Mouse (Mus musculus): ENCODE measurements at regions not wholly inside any gene's neighbourhood (a gene's known extent, or its start where the extent isn't known, plus 50 kb on each side); places are given as distances from the start of the nearest gene placed in this dataset.
"Not testable (repeated sequence)": the region's sequence is repeated elsewhere in the genome, so short reads cannot be mapped to it uniquely, and the experiment has no call there.

DNA sequence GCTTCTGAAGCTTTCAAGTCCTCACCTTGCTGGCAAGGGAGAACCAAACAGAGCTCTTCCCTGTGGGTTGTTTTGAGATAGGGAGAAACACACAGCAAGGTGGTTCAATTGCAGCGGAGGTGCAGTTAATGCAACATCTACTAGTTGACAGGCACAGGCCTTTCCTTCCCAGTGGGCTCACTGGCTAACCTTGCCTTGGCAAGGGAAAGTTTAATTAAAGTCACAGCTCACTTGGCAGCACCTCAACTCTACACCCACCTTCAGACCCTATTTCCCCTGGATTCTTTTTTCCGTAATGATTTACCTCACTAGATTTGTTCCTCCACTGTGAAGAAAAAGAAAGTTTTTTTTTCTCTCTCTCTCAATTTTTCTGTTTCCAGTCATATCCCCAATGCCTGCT, 314.5 kb downstream of the Tlr4 start:
- Histone ChIP-seq H3K9ac (ENCODE audit: low read depth, low read length) (no peak overlapping the region), H3K27me3 (ENCODE audit: control insufficient read depth, insufficient read depth, low read length) (no peaks in the 10 kb centered on the region), H3K27ac (ENCODE audit: low read depth, low read length) (no peak overlapping the region), H3K9me3 (ENCODE audit: control insufficient read depth, low read length) (no peaks in the 10 kb centered on the region), H3K4me1 (replicated peaks; ENCODE audit: control insufficient read depth, insufficient read depth, low read length) (no peaks in the 10 kb centered on the region), H3K4me3 (ENCODE audit: low read depth, low read length) (no peak overlapping the region), H3K36me3 (ENCODE audit: control insufficient read depth, insufficient read depth, low read length) (no peaks in the 10 kb centered on the region), H3K4me2 (replicated peaks; ENCODE audit: low read depth, low read length) (no peak overlapping the region)
- ATAC-seq (ENCODE audit: low FRiP score) (no peak), DNase-seq (ENCODE audit: low spot score) (no peak)
- 92% methylated on average over 2 of the region's 2 CpGs for WGBS

DNA sequence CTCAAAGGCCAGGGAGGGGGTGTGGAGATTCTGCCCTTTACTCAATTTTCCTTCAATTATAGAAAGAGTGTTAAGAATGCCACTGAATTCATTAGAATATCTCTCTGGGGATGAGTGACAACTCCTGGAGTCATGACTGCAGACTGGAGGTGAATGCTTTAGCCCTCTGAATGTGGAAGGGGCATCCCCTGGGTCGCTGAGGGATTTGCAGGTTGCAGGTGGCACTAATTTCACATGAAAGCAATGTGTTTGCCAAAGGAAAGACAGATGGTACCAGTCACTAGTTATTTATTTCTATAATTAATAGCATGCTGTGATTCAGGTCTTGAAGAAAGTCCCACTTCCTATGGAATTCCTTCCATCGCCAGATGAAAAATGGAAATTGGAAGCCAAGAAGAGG, 321.1 kb downstream of the Tlr4 start:
- Histone ChIP-seq H3K9ac (ENCODE audit: low read depth, low read length) (no peak overlapping the region), H3K4me1 (replicated peaks; ENCODE audit: control insufficient read depth, insufficient read depth, low read length) (no peaks in the 10 kb centered on the region), H3K36me3 (ENCODE audit: control insufficient read depth, insufficient read depth, low read length) (no peaks in the 10 kb centered on the region), H3K27ac (ENCODE audit: low read depth, low read length) (no peak overlapping the region), H3K4me2 (replicated peaks; ENCODE audit: low read depth, low read length) (no peak overlapping the region), H3K9me3 (ENCODE audit: control insufficient read depth, low read length) (no peaks in the 10 kb centered on the region), H3K4me3 (ENCODE audit: low read depth, low read length) (no peak overlapping the region), H3K27me3 (ENCODE audit: control insufficient read depth, insufficient read depth, low read length) (no peaks in the 10 kb centered on the region)
- DNase-seq (ENCODE audit: low spot score) (no peak), ATAC-seq (ENCODE audit: low FRiP score) (0 out of 2 replicates have a peak, but pooled peaks have one; percentile 43)
- 62% methylated on average over 2 of the region's 2 CpGs for WGBS

DNA sequence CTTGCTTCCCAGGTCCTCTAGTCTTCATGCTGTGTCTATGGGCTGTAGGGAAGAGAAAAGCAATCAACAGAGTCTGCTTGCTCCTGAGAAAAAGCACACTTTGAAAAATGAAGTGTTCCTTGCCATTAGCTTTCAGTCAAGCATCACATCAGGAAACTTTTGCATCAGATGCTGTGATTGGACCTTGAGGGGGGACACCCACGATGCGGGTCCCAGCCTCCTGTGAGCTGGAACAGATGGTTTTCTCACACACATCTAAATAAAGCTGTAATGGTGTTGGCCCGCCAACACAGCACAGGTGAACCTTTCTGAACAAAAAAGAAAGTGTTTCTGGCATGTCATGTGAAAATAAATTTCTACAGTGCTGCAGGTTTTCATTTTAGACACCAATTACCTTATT, 335.3 kb downstream of the Tlr4 start:
- Histone ChIP-seq H3K4me1 (replicated peaks; ENCODE audit: control insufficient read depth, insufficient read depth, low read length) (no peaks in the 10 kb centered on the region), H3K27me3 (ENCODE audit: control insufficient read depth, insufficient read depth, low read length) (no peaks in the 10 kb centered on the region), H3K9me3 (ENCODE audit: control insufficient read depth, low read length) (no peaks in the 10 kb centered on the region), H3K4me2 (replicated peaks; ENCODE audit: low read depth, low read length) (no peak overlapping the region), H3K36me3 (ENCODE audit: control insufficient read depth, insufficient read depth, low read length) (no peaks in the 10 kb centered on the region), H3K27ac (ENCODE audit: low read depth, low read length) (no peak overlapping the region), H3K9ac (ENCODE audit: low read depth, low read length) (no peak overlapping the region), H3K4me3 (ENCODE audit: low read depth, low read length) (no peak overlapping the region)
- ATAC-seq (ENCODE audit: low FRiP score) = no peak
- DNase-seq (ENCODE audit: low spot score) = no peak
- WGBS = 85% methylated on average over 3 of the region's 3 CpGs

DNA sequence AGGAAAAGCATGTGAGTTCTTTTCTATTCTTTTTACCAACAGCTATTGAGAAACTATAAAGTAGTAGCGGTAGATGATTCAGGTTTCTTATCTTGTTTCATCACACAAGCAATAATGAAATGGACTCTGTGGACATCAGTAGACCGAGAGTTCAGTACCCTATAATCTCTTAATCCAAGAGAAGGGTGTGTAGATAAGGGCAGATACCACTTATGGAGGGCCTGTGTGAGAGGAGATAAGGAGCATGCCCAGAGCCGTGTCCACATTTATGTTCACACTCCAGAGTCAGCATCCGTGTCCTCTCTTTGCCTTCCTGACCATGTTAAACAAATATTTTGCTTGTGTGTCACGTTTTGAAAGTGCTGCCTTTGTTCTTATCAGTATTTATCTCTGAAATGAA, 340.3 kb downstream of the Tlr4 start:
- no peak overlapping the region for H3K4me2 ChIP-seq (replicated peaks; ENCODE audit: low read depth, low read length)
- WGBS = 79% methylated on average over 5 of the region's 5 CpGs
- ATAC-seq (ENCODE audit: low FRiP score) (no peak), DNase-seq (ENCODE audit: low spot score) (no peak)
- H3K4me1 ChIP-seq (replicated peaks; ENCODE audit: control insufficient read depth, insufficient read depth, low read length) = no peaks in the 10 kb centered on the region
- no peaks in the 10 kb centered on the region for H3K27me3 ChIP-seq (ENCODE audit: control insufficient read depth, insufficient read depth, low read length)
- H3K9me3 ChIP-seq (ENCODE audit: control insufficient read depth, low read length) = no peaks in the 10 kb centered on the region
- H3K9ac ChIP-seq (ENCODE audit: low read depth, low read length) = no peak overlapping the region
- no peaks in the 10 kb centered on the region for H3K36me3 ChIP-seq (ENCODE audit: control insufficient read depth, insufficient read depth, low read length)
- H3K4me3 ChIP-seq (ENCODE audit: low read depth, low read length) = no peak overlapping the region
- no peak overlapping the region for H3K27ac ChIP-seq (ENCODE audit: low read depth, low read length)

DNA sequence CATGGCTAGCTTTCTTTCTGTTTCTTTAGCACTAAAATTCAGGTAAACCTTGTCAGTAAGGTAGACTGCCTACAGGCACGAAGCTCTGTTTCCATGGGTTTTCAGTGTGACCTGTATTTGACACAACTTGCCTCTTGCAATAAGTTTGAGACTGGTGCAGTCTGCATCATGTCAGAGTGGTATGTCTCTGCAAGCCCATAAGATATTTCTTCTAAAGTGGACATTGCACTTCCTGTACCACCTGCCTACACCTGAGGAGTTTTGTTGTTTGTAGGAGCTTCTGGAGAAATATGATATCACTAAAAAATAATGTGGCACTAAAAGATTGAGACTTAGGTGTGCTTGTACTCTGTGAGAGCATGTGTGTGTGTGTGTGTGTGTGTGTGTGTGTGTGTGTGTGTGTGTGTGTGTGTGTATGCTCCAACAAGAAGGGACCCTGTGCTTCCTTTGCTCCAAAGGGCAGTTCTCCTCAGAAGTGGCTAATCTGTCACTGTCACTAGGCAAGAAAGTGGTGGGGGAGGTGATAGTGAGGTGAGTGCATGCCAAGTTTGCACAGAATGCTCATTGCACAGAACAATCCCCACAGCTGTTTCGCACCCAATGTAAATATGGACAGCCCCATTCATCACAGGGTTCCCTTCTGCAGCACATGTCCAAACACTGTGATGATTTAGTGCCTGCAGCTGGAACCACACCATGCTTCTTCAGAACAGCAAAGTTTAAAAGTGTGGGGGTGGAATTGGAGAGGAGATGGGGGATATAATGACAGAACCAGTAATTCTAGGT, 360.5 kb downstream of the Tlr4 start:
- ATAC-seq (ENCODE audit: low FRiP score) (peak; percentile 69), DNase-seq (ENCODE audit: low spot score) (peak; percentile 26)
- 59% methylated on average over 2 of the region's 2 CpGs for WGBS
- Histone ChIP-seq H3K9ac (ENCODE audit: low read depth, low read length) (no peak overlapping the region), H3K27me3 (ENCODE audit: control insufficient read depth, insufficient read depth, low read length) (no peaks in the 10 kb centered on the region), H3K27ac (ENCODE audit: low read depth, low read length) (no peak overlapping the region), H3K4me2 (replicated peaks; ENCODE audit: low read depth, low read length) (no peak overlapping the region), H3K36me3 (ENCODE audit: control insufficient read depth, insufficient read depth, low read length) (no peaks in the 10 kb centered on the region), H3K9me3 (ENCODE audit: control insufficient read depth, low read length) (no peaks in the 10 kb centered on the region), H3K4me3 (ENCODE audit: low read depth, low read length) (no peak overlapping the region), H3K4me1 (replicated peaks; ENCODE audit: control insufficient read depth, insufficient read depth, low read length) (no peaks in the 10 kb centered on the region)

DNA sequence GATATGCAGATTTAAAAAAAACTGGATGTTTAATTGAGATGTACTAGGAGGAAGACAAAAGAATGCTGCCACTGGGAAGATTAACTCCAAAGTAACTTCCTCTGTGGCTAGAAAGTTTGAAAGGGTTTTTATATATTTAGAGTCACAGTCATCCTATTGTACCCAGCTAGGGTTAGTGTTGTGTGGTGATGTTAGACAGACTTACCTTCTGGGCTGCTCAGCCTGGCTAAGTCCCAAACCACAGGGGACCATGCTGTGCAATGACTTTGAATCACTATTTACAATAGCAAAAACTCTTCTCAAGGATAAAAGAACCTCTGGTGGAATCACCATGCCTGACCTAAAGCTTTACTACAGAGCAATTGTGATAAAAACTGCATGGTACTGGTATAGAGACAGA, 363.2 kb downstream of the Tlr4 start:
- Histone ChIP-seq H3K4me1 (replicated peaks; ENCODE audit: control insufficient read depth, insufficient read depth, low read length) (no peaks in the 10 kb centered on the region), H3K27ac (ENCODE audit: low read depth, low read length) (no peak overlapping the region), H3K9me3 (ENCODE audit: control insufficient read depth, low read length) (no peaks in the 10 kb centered on the region), H3K4me3 (ENCODE audit: low read depth, low read length) (no peak overlapping the region), H3K9ac (ENCODE audit: low read depth, low read length) (no peak overlapping the region), H3K36me3 (ENCODE audit: control insufficient read depth, insufficient read depth, low read length) (no peaks in the 10 kb centered on the region), H3K4me2 (replicated peaks; ENCODE audit: low read depth, low read length) (no peak overlapping the region), H3K27me3 (ENCODE audit: control insufficient read depth, insufficient read depth, low read length) (no peaks in the 10 kb centered on the region)
- ATAC-seq (ENCODE audit: low FRiP score) (no peak), DNase-seq (ENCODE audit: low spot score) (no peak)

DNA sequence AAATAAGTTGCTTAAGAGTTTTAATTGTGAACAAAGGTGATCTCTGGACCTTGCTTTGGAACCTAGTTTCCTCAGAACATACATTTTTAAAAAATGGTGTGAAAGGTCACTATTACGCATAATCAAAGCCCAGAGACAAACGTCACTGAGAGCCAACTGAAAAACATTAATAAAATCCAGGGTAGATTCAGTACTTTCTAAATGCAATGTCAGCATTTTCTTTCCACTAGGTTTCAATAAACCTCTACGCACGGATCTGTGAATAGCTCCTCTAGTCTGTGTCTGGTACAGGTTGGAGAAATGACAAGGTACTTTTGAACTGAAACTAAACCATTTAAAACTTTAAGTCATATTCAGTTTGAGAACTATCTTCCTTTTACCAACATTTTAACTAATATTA, 367.0 kb downstream of the Tlr4 start:
- no peak overlapping the region for H3K4me2 ChIP-seq (replicated peaks; ENCODE audit: low read depth, low read length)
- no peak overlapping the region for H3K4me3 ChIP-seq (ENCODE audit: low read depth, low read length)
- no peak overlapping the region for H3K9ac ChIP-seq (ENCODE audit: low read depth, low read length)
- ATAC-seq (ENCODE audit: low FRiP score) (no peak), DNase-seq (ENCODE audit: low spot score) (no peak)
- H3K9me3 ChIP-seq (ENCODE audit: control insufficient read depth, low read length) = no peaks in the 10 kb centered on the region
- 76% methylated on average over 4 of the region's 4 CpGs for WGBS
- no peak overlapping the region for H3K27ac ChIP-seq (ENCODE audit: low read depth, low read length)
- no peaks in the 10 kb centered on the region for H3K4me1 ChIP-seq (replicated peaks; ENCODE audit: control insufficient read depth, insufficient read depth, low read length)
- H3K36me3 ChIP-seq (ENCODE audit: control insufficient read depth, insufficient read depth, low read length) = no peaks in the 10 kb centered on the region
- H3K27me3 ChIP-seq (ENCODE audit: control insufficient read depth, insufficient read depth, low read length) = no peaks in the 10 kb centered on the region

DNA sequence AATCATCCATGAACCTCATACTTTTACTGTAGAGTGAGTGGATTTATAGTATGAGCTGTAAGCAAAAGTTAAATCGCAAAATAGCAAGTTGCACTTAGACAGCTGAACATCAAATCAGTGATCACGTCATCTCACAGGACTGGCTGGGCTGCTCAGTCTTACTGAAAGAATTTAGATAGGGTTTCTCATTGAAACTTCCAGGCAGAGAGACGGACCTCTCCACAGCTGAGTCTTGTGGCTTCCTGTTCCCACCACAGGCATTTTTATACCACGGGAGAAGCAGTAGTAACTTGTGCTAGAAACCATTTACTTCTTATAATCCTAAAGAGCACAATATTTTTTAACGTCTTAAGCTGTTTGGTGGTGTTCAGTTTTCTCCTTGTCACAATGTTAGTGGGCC, 369.5 kb downstream of the Tlr4 start:
- H3K4me1 ChIP-seq (replicated peaks; ENCODE audit: control insufficient read depth, insufficient read depth, low read length) = no peaks in the 10 kb centered on the region
- no peak overlapping the region for H3K4me2 ChIP-seq (replicated peaks; ENCODE audit: low read depth, low read length)
- H3K27ac ChIP-seq (ENCODE audit: low read depth, low read length) = no peak overlapping the region
- ATAC-seq (ENCODE audit: low FRiP score) (no peak), DNase-seq (ENCODE audit: low spot score) (no peak)
- WGBS = 92% methylated on average over 5 of the region's 5 CpGs
- no peaks in the 10 kb centered on the region for H3K27me3 ChIP-seq (ENCODE audit: control insufficient read depth, insufficient read depth, low read length)
- H3K4me3 ChIP-seq (ENCODE audit: low read depth, low read length) = no peak overlapping the region
- no peak overlapping the region for H3K9ac ChIP-seq (ENCODE audit: low read depth, low read length)
- H3K36me3 ChIP-seq (ENCODE audit: control insufficient read depth, insufficient read depth, low read length) = no peaks in the 10 kb centered on the region
- no peaks in the 10 kb centered on the region for H3K9me3 ChIP-seq (ENCODE audit: control insufficient read depth, low read length)

DNA sequence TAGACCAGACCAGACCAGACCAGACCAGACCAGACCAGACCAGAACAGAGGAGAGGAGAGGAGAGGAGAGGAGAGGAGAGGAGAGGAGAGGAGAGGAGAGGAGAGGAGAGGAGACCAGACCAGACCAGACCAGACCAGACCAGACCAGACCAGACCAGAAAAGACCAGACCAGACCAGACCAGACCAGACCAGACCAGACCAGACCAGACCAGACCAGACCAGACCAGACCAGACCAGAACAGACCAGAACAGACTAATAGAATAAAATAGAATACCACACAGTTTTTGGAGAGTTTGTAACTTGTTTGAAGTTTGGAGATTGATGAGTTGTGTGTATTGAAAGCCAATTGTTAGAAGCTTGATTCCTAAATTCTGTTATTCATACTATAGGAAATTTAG, 381.0 kb downstream of the Tlr4 start:
- H3K4me3 ChIP-seq (ENCODE audit: low read depth, low read length) = not testable (repeated sequence)

More for the DNA sequence above, 381.0 kb downstream of the Tlr4 start:
- H3K4me2 ChIP-seq (replicated peaks; ENCODE audit: low read depth, low read length); H3K4me1 ChIP-seq (replicated peaks; ENCODE audit: control insufficient read depth, insufficient read depth, low read length); H3K9me3 ChIP-seq (ENCODE audit: control insufficient read depth, low read length); H3K27ac ChIP-seq (ENCODE audit: low read depth, low read length); ATAC-seq (ENCODE audit: low FRiP score); H3K27me3 ChIP-seq (ENCODE audit: control insufficient read depth, insufficient read depth, low read length); DNase-seq (ENCODE audit: low spot score); H3K9ac ChIP-seq (ENCODE audit: low read depth, low read length); H3K36me3 ChIP-seq (ENCODE audit: control insufficient read depth, insufficient read depth, low read length): not testable (repeated sequence)

Measured in hindbrain, embryonic 11.5 days (tissue).